Comparison of ENCODE assay signal across 8 mouse cellular contexts in genomic region chr16:23986176-23986575, GRCm38 (mm10). TPM values are rescaled to one million over a fixed set of nuclear protein-coding genes. Genes with fewer than 3 reads are reported as not detected.
A peak's percentile ranks its signal among the peaks of the same experiment; 100 is the strongest.
DNase-seq lines count a peak whose midpoint lies in the region; ATAC-seq and TF ChIP-seq lines count a peak whose summit lies in the region.

No protein-coding gene starts in this region.

- H3K4me3 ChIP-seq in lung, adult 2 months (replicated peaks; ENCODE audit: extremely low read depth, low read depth, low read length), result peak overlapping the region; percentile 92
- H3K4me3 ChIP-seq in hindbrain, embryonic 10.5 days, result peak overlapping the region; percentile 78; the same call in 1 of the 2 replicates
- no peak overlapping the region for H3K4me3 ChIP-seq in liver, embryonic 16.5 days (ENCODE audit: low read depth, low read length)

- H3K9ac ChIP-seq in liver, embryonic 16.5 days (ENCODE audit: low read depth, low read length), result no peak overlapping the region

- no peak for ATAC-seq in liver, embryonic 16.5 days (ENCODE audit: low read depth)

- peaks cover 11% of the 10 kb centered on the region for H3K4me1 ChIP-seq in lung, adult 2 months (ENCODE audit: control insufficient read depth, insufficient read depth, low read length)
- H3K4me1 ChIP-seq in hindbrain, embryonic 10.5 days (replicated peaks), result peaks cover 62% of the 10 kb centered on the region
- peaks cover 3% of the 10 kb centered on the region; the same call in 1 of the 2 replicates for H3K4me1 ChIP-seq in liver, embryonic 16.5 days (ENCODE audit: control insufficient read depth, low read depth, low read length)

- H3K27me3 ChIP-seq in hindbrain, embryonic 10.5 days (ENCODE audit: insufficient read depth, poor library complexity, severe bottlenecking), result peaks cover 59% of the 10 kb centered on the region
- peaks cover 91% of the 10 kb centered on the region for H3K27me3 ChIP-seq in liver, embryonic 16.5 days (ENCODE audit: control insufficient read depth, insufficient read depth, low read depth, low read length)

- WGBS in lung, adult 2 months, result 7% methylated on average over 3 of the region's 3 CpGs
- WGBS in hindbrain, embryonic 10.5 days, result 5% methylated on average over 3 of the region's 3 CpGs
- whole genome bisulfite sequencing in liver, embryonic 16.5 days (ENCODE audit: insufficient replicate concordance), result 2% methylated on average over 3 of the region's 3 CpGs

- H3K36me3 ChIP-seq in hindbrain, embryonic 10.5 days, result no peaks in the 10 kb centered on the region
- H3K36me3 ChIP-seq in liver, embryonic 16.5 days (ENCODE audit: control insufficient read depth, insufficient read depth), result no peaks in the 10 kb centered on the region

- TF ChIP-seq CTCF in lung, adult 2 months (IDR thresholded peaks at IDR 0.05; ENCODE audit: insufficient read depth, low read length), result no peak

- no peak overlapping the region for H3K27ac ChIP-seq in hindbrain, embryonic 10.5 days
- H3K27ac ChIP-seq in liver, embryonic 16.5 days (ENCODE audit: low read length), result no peak overlapping the region

- intact Hi-C loops in left cerebral cortex, postnatal 14 days (cut with DNase I), result loop anchor here (5.0 to 10.0 kb wide), 4 partner anchors 296 to 929 kb away; partner anchors contain the start of gene Lpp

- H3K4me2 ChIP-seq in liver, embryonic 16.5 days (ENCODE audit: low read depth, low read length), result peak overlapping the region; percentile 84

- no peaks in the 10 kb centered on the region for H3K9me3 ChIP-seq in hindbrain, embryonic 10.5 days
- H3K9me3 ChIP-seq in liver, embryonic 16.5 days (replicated peaks; ENCODE audit: control insufficient read depth, low read length), result no peaks in the 10 kb centered on the region

- no peak for DNase-seq in lung, adult 2 months
- DNase-seq in lung, adult 18-20 months, result no peak
- peak; percentile 23 to 26 for DNase-seq in cerebellum, postnatal 14 days
- no peak for DNase-seq in hindbrain, embryonic 10.5 days (ENCODE audit: low spot score)
- DNase-seq in right cerebral cortex, adult 2 months (ENCODE audit: low spot score in 2 of 2), result no peak
- DNase-seq in spleen, adult 18-20 months, result no peak
- no peak for DNase-seq in left cerebral cortex, postnatal 14 days (ENCODE audit: low spot score in 2 of 2)

- no peak for TF ChIP-seq POLR2A in lung, adult 2 months (IDR thresholded peaks at IDR 0.05; ENCODE audit: borderline replicate concordance, extremely low read depth, low read depth, low read length)

RNA-seq across cellular contexts. Expression of gene Gm37419, which starts 2.1 kb away (rescaled TPM):
- polyA plus RNA-seq in lung, adult 2 months (2012; rRNA removed), result not detected in 2 replicates
- not detected in 2 replicates for polyA plus RNA-seq in hindbrain, embryonic 10.5 days (2016; fragmentation: Nextera tagmentation; extraction: Ambion mirVana)
- not detected in 2 replicates for polyA plus RNA-seq in liver, embryonic 16.5 days (2015; fragmentation: Nextera tagmentation; extraction: Ambion mirVana)
- total RNA-seq in left cerebral cortex, postnatal 14 days (2021), result not detected

RNA-seq across cellular contexts. Expression of gene Bcl6, which starts 2.5 kb away (rescaled TPM):
- 26.0 and 28.2 TPM in 2 replicates for polyA plus RNA-seq in lung, adult 2 months (2012; rRNA removed)
- 0.16 and 0.19 TPM in 2 replicates for polyA plus RNA-seq in hindbrain, embryonic 10.5 days (2016; fragmentation: Nextera tagmentation; extraction: Ambion mirVana)
- 0.28 TPM in 2 replicates for polyA plus RNA-seq in liver, embryonic 16.5 days (2015; fragmentation: Nextera tagmentation; extraction: Ambion mirVana)
- total RNA-seq in left cerebral cortex, postnatal 14 days (2021), result 10 to 100 TPM; 28.0 to 33.6 TPM

RNA-seq across cellular contexts. Expression of gene Rtp2, which starts 54.0 kb away (rescaled TPM):
- not detected in 2 replicates for polyA plus RNA-seq in lung, adult 2 months (2012; rRNA removed)
- not detected in 2 replicates for polyA plus RNA-seq in hindbrain, embryonic 10.5 days (2016; fragmentation: Nextera tagmentation; extraction: Ambion mirVana)
- polyA plus RNA-seq in liver, embryonic 16.5 days (2015; fragmentation: Nextera tagmentation; extraction: Ambion mirVana), result not detected in 2 replicates
- under 1 TPM; 0.18 to 0.30 TPM for total RNA-seq in left cerebral cortex, postnatal 14 days (2021)

Comparison
In these comparisons a context has a peak if more than half of its experiments do, and no peak if none do; other contexts are left out.
1. DNase-seq: peak in cerebellum, postnatal 14 days (2 of 2); none in lung, adult 2 months (single experiment), lung, adult 18-20 months (0 of 2), hindbrain, embryonic 10.5 days (single experiment), right cerebral cortex, adult 2 months (0 of 2), spleen, adult 18-20 months (0 of 2) and left cerebral cortex, postnatal 14 days (0 of 2).
2. RNA of gene Bcl6, which starts 2.5 kb away (polyA plus RNA-seq): 26.0 to 28.2 TPM in lung, adult 2 months; 0.28 TPM in liver, embryonic 16.5 days and 0.16 to 0.19 TPM in hindbrain, embryonic 10.5 days; every median in the first group is over 10 times any median in the second.